In the genomic region with DNA sequence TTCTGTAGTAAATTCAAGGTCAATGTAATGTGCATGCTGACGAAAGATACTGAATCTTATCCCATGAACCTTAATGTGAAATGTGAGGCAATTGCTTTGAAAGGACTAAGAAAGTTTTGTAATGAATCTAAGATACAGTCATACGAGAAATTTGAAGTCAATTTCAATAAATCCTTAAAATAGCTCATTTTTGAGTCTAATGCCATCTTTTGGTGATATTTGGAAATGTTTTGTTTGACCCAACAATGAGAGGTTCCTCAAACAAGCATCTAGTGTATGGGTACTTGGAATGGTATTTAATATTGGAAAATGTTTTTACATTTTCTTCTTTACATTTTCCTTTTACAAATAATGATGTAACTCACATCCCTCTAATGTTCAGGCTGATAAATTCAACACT, we compare ENCODE assay signal across 21 mouse cellular contexts.
DNase-seq lines count a peak whose midpoint lies in the region; TF ChIP-seq lines count a peak whose summit lies in the region.
"Had no signal": no experiment of that assay in that cellular context is flagged by ENCODE, and none has a peak within 500 bp of the region (broad histone marks: within the 10 kb centered on the region; RNA-seq: fewer than 3 reads in every experiment).

No protein-coding gene starts in this region.

- TF ChIP-seq RAD21 in MEL (IDR thresholded peaks at IDR 0.05; ENCODE audit: low read depth, low read length) = peak; percentile 70

- H3K79me2 ChIP-seq in MEL (ENCODE audit: control insufficient read depth, insufficient read depth, low read length, poor library complexity) = no peaks in the 10 kb centered on the region

- H3K9ac ChIP-seq in MEL (ENCODE audit: control insufficient read depth, low read depth, low read length, poor library complexity, severe bottlenecking) = no peak overlapping the region

- no peaks in the 10 kb centered on the region for H3K4me1 ChIP-seq in MEL (ENCODE audit: control insufficient read depth in 1 of 2, insufficient read depth in 2 of 2, low read length in 2 of 2)

- TF ChIP-seq CTCF in layer of hippocampus, adult 2 months (conservative IDR thresholded peaks at IDR 0.05) = peak; percentile 63
- TF ChIP-seq CTCF in MEL (IDR thresholded peaks at IDR 0.05 in 2 of 3, conservative IDR thresholded peaks at IDR 0.05 in 1 of 3; ENCODE audit: control insufficient read depth in 1 of 3, insufficient read depth in 1 of 3, low read depth in 2 of 3, low read length in 3 of 3, poor library complexity in 1 of 3, severe bottlenecking in 1 of 3) = peak in 1 of 3 experiments; percentile 47; a peak in 2 of 6 replicates

- no peak overlapping the region for H3K4me3 ChIP-seq in layer of hippocampus, adult 2 months
- no peak overlapping the region for H3K4me3 ChIP-seq in MEL (ENCODE audit: control insufficient read depth in 1 of 2, insufficient read depth in 1 of 2, low read depth in 2 of 2, low read length in 2 of 2)

- no peak for TF ChIP-seq POLR2A in MEL (IDR thresholded peaks at IDR 0.05; ENCODE audit: control insufficient read depth in 1 of 2, insufficient read depth in 1 of 2, low read depth in 1 of 2, low read length in 2 of 2, poor library complexity in 1 of 2)

- no peak for TF ChIP-seq EP300 in MEL (IDR thresholded peaks at IDR 0.05; ENCODE audit: low read depth in 1 of 2, low read length in 2 of 2)

- no peak overlapping the region for H3K27ac ChIP-seq in layer of hippocampus, adult 2 months
- H3K27ac ChIP-seq in MEL (ENCODE audit: control insufficient read depth, low read depth, low read length) = no peak overlapping the region

- H3K27me3 ChIP-seq in MEL (ENCODE audit: control insufficient read depth in 1 of 2, insufficient read depth in 2 of 2, low read length in 2 of 2) = no peaks in the 10 kb centered on the region
- H3K27me3 ChIP-seq: CH12.LX, Patski had no signal

- no peak for DNase-seq in layer of hippocampus, adult 2 months (ENCODE audit: low spot score in 2 of 2)
- no peak for DNase-seq in layer of hippocampus, adult 9-11 months
- peak; percentile 10 for DNase-seq in 416B (ENCODE audit: low read depth)
- DNase-seq in MEL (ENCODE audit: low read depth, low spot score) = peak; percentile 41
- no peak for DNase-seq in cerebellum, postnatal 25 days
- no peak for DNase-seq in adrenal gland, adult 8-10 months
- DNase-seq: adrenal gland, adult 2 months; adrenal gland, postnatal 10 days; adrenal gland, postnatal 14 days; adrenal gland, postnatal 25 days; adrenal gland, postnatal 36 days; B cell, adult 2 months; cerebellum, adult 11 months; cerebellum, adult 11-12 months; cerebellum, adult 18-20 months; cerebellum, adult 2 months; cerebellum, adult 8-10 months; cerebellum, adult 9-10 months had no signal

- H3K36me3 ChIP-seq in MEL (ENCODE audit: control insufficient read depth in 1 of 2, insufficient read depth in 2 of 2, low read length in 2 of 2) = peaks cover 0 to 2% of the 10 kb centered on the region in 2 experiments; a peak in 1 of 4 replicates
- H3K36me3 ChIP-seq: G1E had no signal

- H3K9me3 ChIP-seq in MEL (replicated peaks; ENCODE audit: insufficient read depth, low read length) = no peaks in the 10 kb centered on the region
- H3K9me3 ChIP-seq: G1E had no signal

TF ChIP-seq in MEL, 35 proteins besides CTCF, POLR2A, EP300 and RAD21:
- TF ChIP-seq GATA1 (IDR thresholded peaks at IDR 0.05; ENCODE audit: low read depth, low read length) (no peak), ZC3H11A (IDR thresholded peaks at IDR 0.05; ENCODE audit: low read depth, low read length) (peak; percentile 44; the same call in 1 of the 2 replicates), SMC3 (IDR thresholded peaks at IDR 0.05; ENCODE audit: low read depth, low read length) (peak; percentile 59)
TF ChIP-seq in MEL: peak in this region for 2.

Comparison
In these comparisons a context has a peak if more than half of its experiments do, and no peak if none do; other contexts are left out.
1. DNase-seq: peak in 416B (single experiment) and MEL (single experiment); none in layer of hippocampus, adult 2 months (0 of 2), layer of hippocampus, adult 9-11 months (single experiment), cerebellum, postnatal 25 days (0 of 2) and adrenal gland, adult 8-10 months (single experiment).